Mouse (Mus musculus): ENCODE data around the gene Srr.

GRCm38 (mm10) chr11:74927236-74927725 lies 1.5 kb upstream of the Srr start:
- TF ChIP-seq CTCF (conservative IDR thresholded peaks at IDR 0.05; ENCODE audit: low read length) (no peak), NANOG (IDR thresholded peaks at IDR 0.05; ENCODE audit: borderline replicate concordance, low read length) (no peak), POU5F1 (IDR thresholded peaks at IDR 0.05; ENCODE audit: borderline replicate concordance, low read length) (no peak)
